Mouse (Mus musculus) CD8-positive naive resting alpha-beta T cell, adult 2 months (primary cell): ENCODE measurements at regions not wholly inside any gene's neighbourhood (a gene's known extent, or its start where the extent isn't known, plus 50 kb on each side); places are given as distances from the start of the nearest gene placed in this dataset.
"Not testable (repeated sequence)": the region's sequence is repeated elsewhere in the genome, so short reads cannot be mapped to it uniquely, and the experiment has no call there.

Source experiments
- DNase-seq, 2 experiments: peaks; one replicate each; pipeline ENCODE4 v3.0.0; 2022; ENCODE audit warnings: low read depth in 2 of 2, low spot score in 2 of 2

GRCm38 (mm10) chr3:21931951-21932350 is 144.5 kb upstream of the Tbl1xr1 start:
- no peak for DNase-seq

- not testable (repeated sequence) for DNase-seq
Observed at GRCm38 (mm10) chr3:21932696-21933095, 143.8 kb upstream of the Tbl1xr1 start.

- no peak for DNase-seq
Observed at GRCm38 (mm10) chr3:21934731-21935271, 141.7 kb upstream of the Tbl1xr1 start.

- peak; percentile 84 to 86 for DNase-seq
Observed at GRCm38 (mm10) chr3:21935571-21936261, 140.7 kb upstream of the Tbl1xr1 start.

GRCm38 (mm10) chr3:21936262-21936603 is 140.2 kb upstream of the Tbl1xr1 start:
- no peak for DNase-seq

GRCm38 (mm10) chr3:21936616-21937015 is 139.8 kb upstream of the Tbl1xr1 start:
- DNase-seq: no peak

GRCm38 (mm10) chr3:21937281-21938035 is 139.0 kb upstream of the Tbl1xr1 start:
- no peak for DNase-seq

GRCm38 (mm10) chr3:21938071-21938848 is 138.2 kb upstream of the Tbl1xr1 start:
- DNase-seq: no peak

GRCm38 (mm10) chr3:21939738-21940137 is 136.7 kb upstream of the Tbl1xr1 start:
- DNase-seq: no peak

- no peak for DNase-seq
Observed at GRCm38 (mm10) chr3:21941596-21941995, 134.9 kb upstream of the Tbl1xr1 start.

GRCm38 (mm10) chr3:21942912-21943311 is 133.5 kb upstream of the Tbl1xr1 start:
- DNase-seq: no peak

- DNase-seq: no peak
Observed at GRCm38 (mm10) chr3:21945775-21946174, 130.7 kb upstream of the Tbl1xr1 start.

GRCm38 (mm10) chr3:21947320-21948073 is 129.0 kb upstream of the Tbl1xr1 start:
- no peak for DNase-seq

GRCm38 (mm10) chr3:21948074-21948659 is 128.3 kb upstream of the Tbl1xr1 start:
- no peak for DNase-seq

GRCm38 (mm10) chr3:21949459-21949858 is 127.0 kb upstream of the Tbl1xr1 start:
- DNase-seq: no peak

GRCm38 (mm10) chr3:21950571-21950970 is 125.9 kb upstream of the Tbl1xr1 start:
- DNase-seq: no peak

GRCm38 (mm10) chr3:21951446-21952285 is 124.8 kb upstream of the Tbl1xr1 start:
- no peak for DNase-seq

GRCm38 (mm10) chr3:21952695-21953415 is 123.6 kb upstream of the Tbl1xr1 start:
- peak in 1 of 2 experiments; percentile 44 for DNase-seq

GRCm38 (mm10) chr3:21953416-21953810 is 123.0 kb upstream of the Tbl1xr1 start:
- DNase-seq: peak in 1 of 2 experiments; percentile 27
